Mouse (Mus musculus) lung, adult 2 months (tissue): ENCODE data around the gene Atp6v1b1.

ENCODE experiments used
- CTCF ChIP-seq: fragments of 200-500 bp; IDR thresholded peaks from 2 replicates; pipeline ENCODE4 v1.5.1; 2011; ENCODE audit warnings: mild to moderate bottlenecking, low read length, control low read depth; ENCODE audit not compliant: insufficient read depth
- POLR2A ChIP-seq: fragments of 200-500 bp; IDR thresholded peaks from 2 replicates; pipeline ENCODE4 v1.6.1; 2011; ENCODE audit warnings: low read depth, mild to moderate bottlenecking, control low read depth, low read length, borderline replicate concordance; ENCODE audit errors: extremely low read depth

- TF ChIP-seq CTCF (no peak), POLR2A (no peak)
Measured at GRCm38 (mm10) chr6:83703000-83703721, 39.6 kb upstream of the Atp6v1b1 start.
